Mouse (Mus musculus): ENCODE results near the gene Gm21936. TPM values are rescaled to one million over a fixed set of nuclear protein-coding genes. Genes with fewer than 3 reads are reported as not detected.
"Not testable (repeated sequence)": the region's sequence is repeated elsewhere in the genome, so short reads cannot be mapped to it uniquely, and the experiment has no call there.

The Gm21936 gene
- polyA plus RNA-seq (2014; fragmentation: Nextera tagmentation; extraction: Ambion mirVana) = not detected in 2 replicates

- H3K4me3 ChIP-seq (ENCODE audit: control insufficient read depth in 1 of 2, insufficient read depth in 1 of 2, low read depth in 1 of 2, low read length in 2 of 2); ATAC-seq (ENCODE audit: insufficient number of reproducible peaks, insufficient read depth, low FRiP score, low read depth); H3K4me1 ChIP-seq (ENCODE audit: control insufficient read depth in 2 of 2, insufficient read depth in 2 of 2, low read length in 2 of 2); H3K27me3 ChIP-seq (ENCODE audit: control insufficient read depth, insufficient read depth, low read length); H3K9ac ChIP-seq (ENCODE audit: low read length); H3K9me3 ChIP-seq (ENCODE audit: control insufficient read depth, low read length); H3K36me3 ChIP-seq (ENCODE audit: control insufficient read depth, insufficient read depth, low read length); H3K27ac ChIP-seq (replicated peaks in 1 of 2; ENCODE audit: control insufficient read depth in 1 of 2, insufficient read depth in 1 of 2, low read depth in 2 of 2, low read length in 2 of 2); H3K4me2 ChIP-seq (ENCODE audit: low read length): not testable (repeated sequence)
- 89% methylated on average over 1 of the region's 1 CpGs for WGBS
These were observed at the start of gene Gm21936 for GRCm38 (mm10) chr12:87795212-87795611. TSS of gene Gm21936 (plus strand) at chr12:87795512.

DNA sequence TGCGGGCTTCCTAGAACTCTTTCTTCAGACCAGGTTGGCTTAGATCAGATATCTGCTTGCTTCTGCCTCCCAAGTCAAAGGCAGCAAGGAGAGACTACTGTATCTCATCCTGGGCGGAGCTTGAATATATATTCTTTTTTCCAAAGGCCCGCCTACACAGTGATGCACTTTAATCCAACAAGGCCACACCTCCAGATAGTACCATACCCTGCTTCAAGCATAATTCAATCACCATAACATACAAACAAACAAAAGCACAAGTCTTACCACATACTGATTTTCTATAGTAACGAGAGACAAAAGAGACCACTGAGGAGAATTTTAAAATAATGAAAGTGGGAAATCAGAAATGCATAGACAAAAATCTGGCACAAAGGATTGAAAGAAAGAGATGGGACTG is 19.7 kb upstream of the Gm21936 start, which contains the start of gene Gm21319:
TSS of gene Gm21319 (minus strand) at position 101 of the 400 bp plus-strand sequence.
- ATAC-seq (ENCODE audit: insufficient number of reproducible peaks, insufficient read depth, low FRiP score, low read depth); H3K27ac ChIP-seq (replicated peaks in 1 of 2; ENCODE audit: control insufficient read depth in 1 of 2, insufficient read depth in 1 of 2, low read depth in 2 of 2, low read length in 2 of 2); H3K4me1 ChIP-seq (ENCODE audit: control insufficient read depth in 2 of 2, insufficient read depth in 2 of 2, low read length in 2 of 2); H3K27me3 ChIP-seq (ENCODE audit: control insufficient read depth, insufficient read depth, low read length); H3K9me3 ChIP-seq (ENCODE audit: control insufficient read depth, low read length); H3K4me2 ChIP-seq (ENCODE audit: low read length); H3K9ac ChIP-seq (ENCODE audit: low read length); H3K4me3 ChIP-seq (ENCODE audit: control insufficient read depth in 1 of 2, insufficient read depth in 1 of 2, low read depth in 1 of 2, low read length in 2 of 2); H3K36me3 ChIP-seq (ENCODE audit: control insufficient read depth, insufficient read depth, low read length): not testable (repeated sequence)
- 72% methylated on average over 4 of the region's 4 CpGs for WGBS

GRCm38 (mm10) chr12:87797971-87798370 is 2.7 kb downstream of the Gm21936 start:
- not testable (repeated sequence) for H3K4me2 ChIP-seq (ENCODE audit: low read length)

DNA sequence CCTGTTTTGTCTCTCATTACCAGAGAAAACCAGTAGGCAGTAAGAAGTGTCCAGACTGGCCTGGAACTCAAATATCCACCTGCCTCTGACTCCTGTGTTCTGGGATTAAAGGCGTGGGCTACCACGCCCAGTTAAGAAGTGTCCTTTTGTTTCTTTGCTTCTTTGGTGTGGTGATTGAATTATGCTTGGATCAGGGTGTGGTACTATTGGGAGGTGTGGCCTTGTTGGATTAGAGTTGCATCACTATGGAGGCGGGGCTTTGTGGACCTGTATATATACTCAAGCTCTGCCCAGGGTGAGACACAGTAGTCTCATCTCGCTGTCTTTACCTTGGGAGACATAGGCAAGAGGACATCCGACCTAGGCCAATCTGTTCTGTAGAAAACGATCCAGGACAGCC is 21.0 kb downstream of the Gm21936 start, which contains the start of gene BB287469:
TSS of gene BB287469 (plus strand) at position 301 of the 400 bp plus-strand sequence.
- H3K9me3 ChIP-seq (ENCODE audit: control insufficient read depth, low read length); ATAC-seq (ENCODE audit: insufficient number of reproducible peaks, insufficient read depth, low FRiP score, low read depth); H3K4me2 ChIP-seq (ENCODE audit: low read length); H3K36me3 ChIP-seq (ENCODE audit: control insufficient read depth, insufficient read depth, low read length); H3K27me3 ChIP-seq (ENCODE audit: control insufficient read depth, insufficient read depth, low read length); H3K9ac ChIP-seq (ENCODE audit: low read length); H3K27ac ChIP-seq (replicated peaks in 1 of 2; ENCODE audit: control insufficient read depth in 1 of 2, insufficient read depth in 1 of 2, low read depth in 2 of 2, low read length in 2 of 2); H3K4me3 ChIP-seq (ENCODE audit: control insufficient read depth in 1 of 2, insufficient read depth in 1 of 2, low read depth in 1 of 2, low read length in 2 of 2); H3K4me1 ChIP-seq (ENCODE audit: control insufficient read depth in 2 of 2, insufficient read depth in 2 of 2, low read length in 2 of 2): not testable (repeated sequence)
- WGBS = 71% methylated on average over 4 of the region's 6 CpGs

More at GRCm38 (mm10) chr12:87797971-87798370, 2.7 kb downstream of the Gm21936 start:
- H3K4me3 ChIP-seq (ENCODE audit: control insufficient read depth in 1 of 2, insufficient read depth in 1 of 2, low read depth in 1 of 2, low read length in 2 of 2); H3K36me3 ChIP-seq (ENCODE audit: control insufficient read depth, insufficient read depth, low read length); ATAC-seq (ENCODE audit: insufficient number of reproducible peaks, insufficient read depth, low FRiP score, low read depth); H3K9me3 ChIP-seq (ENCODE audit: control insufficient read depth, low read length); H3K27me3 ChIP-seq (ENCODE audit: control insufficient read depth, insufficient read depth, low read length); H3K4me1 ChIP-seq (ENCODE audit: control insufficient read depth in 2 of 2, insufficient read depth in 2 of 2, low read length in 2 of 2); H3K9ac ChIP-seq (ENCODE audit: low read length); H3K27ac ChIP-seq (replicated peaks in 1 of 2; ENCODE audit: control insufficient read depth in 1 of 2, insufficient read depth in 1 of 2, low read depth in 2 of 2, low read length in 2 of 2): not testable (repeated sequence)
- WGBS = 84% methylated on average over 5 of the region's 5 CpGs

DNA sequence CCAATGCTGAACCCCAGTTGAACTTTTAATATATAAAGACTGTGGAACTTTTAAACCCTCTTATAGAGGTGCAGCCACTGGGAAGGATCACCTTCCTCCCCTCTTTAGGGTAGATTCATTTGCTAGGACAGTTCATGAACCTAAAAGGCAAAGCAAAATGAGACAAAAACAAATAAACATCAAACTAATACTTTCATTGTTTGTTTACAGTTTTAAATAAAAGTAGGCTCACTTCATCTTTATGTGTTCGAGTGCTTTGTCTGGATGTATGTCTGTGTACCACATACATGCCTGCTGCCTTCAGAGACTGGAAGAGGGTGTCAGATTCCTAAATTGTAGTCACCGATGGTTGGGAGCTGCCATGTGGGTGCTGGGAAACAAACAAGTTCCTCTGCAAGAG is 46.9 kb downstream of the Gm21936 start, which contains the start of gene Gm2001:
TSS of gene Gm2001 (minus strand) at position 101 of the 400 bp plus-strand sequence.
- H3K27ac ChIP-seq (replicated peaks in 1 of 2; ENCODE audit: control insufficient read depth in 1 of 2, insufficient read depth in 1 of 2, low read depth in 2 of 2, low read length in 2 of 2); ATAC-seq (ENCODE audit: insufficient number of reproducible peaks, insufficient read depth, low FRiP score, low read depth): not testable (repeated sequence)
- WGBS = 46% methylated on average over 1 of the region's 2 CpGs

More for the DNA sequence above, 46.9 kb downstream of the Gm21936 start, which contains the start of gene Gm2001:
- not testable (repeated sequence) for H3K4me2 ChIP-seq (ENCODE audit: low read length); H3K27me3 ChIP-seq (ENCODE audit: control insufficient read depth, insufficient read depth, low read length); H3K4me3 ChIP-seq (ENCODE audit: control insufficient read depth in 1 of 2, insufficient read depth in 1 of 2, low read depth in 1 of 2, low read length in 2 of 2); H3K4me1 ChIP-seq (ENCODE audit: control insufficient read depth in 2 of 2, insufficient read depth in 2 of 2, low read length in 2 of 2); H3K9me3 ChIP-seq (ENCODE audit: control insufficient read depth, low read length); H3K9ac ChIP-seq (ENCODE audit: low read length); H3K36me3 ChIP-seq (ENCODE audit: control insufficient read depth, insufficient read depth, low read length)

Other genes with a start within 250 kb of the Gm21936 start
- not detected in 2 replicates for gene Oog1, start 192.8 kb upstream of the Gm21936 start, polyA plus RNA-seq (2014; fragmentation: Nextera tagmentation; extraction: Ambion mirVana)
- not detected in 2 replicates for gene Gm4027, start 176.6 kb upstream of the Gm21936 start, polyA plus RNA-seq (2014; fragmentation: Nextera tagmentation; extraction: Ambion mirVana)
- gene Gm16381, start 150.9 kb upstream of the Gm21936 start, polyA plus RNA-seq (2014; fragmentation: Nextera tagmentation; extraction: Ambion mirVana) = not detected in 2 replicates
- not detected in 2 replicates for gene Gm21319, start 19.8 kb upstream of the Gm21936 start, polyA plus RNA-seq (2014; fragmentation: Nextera tagmentation; extraction: Ambion mirVana)
- not detected in 2 replicates for gene BB287469, start 21.1 kb downstream of the Gm21936 start, polyA plus RNA-seq (2014; fragmentation: Nextera tagmentation; extraction: Ambion mirVana)
- gene Gm2001, start 46.8 kb downstream of the Gm21936 start, polyA plus RNA-seq (2014; fragmentation: Nextera tagmentation; extraction: Ambion mirVana) = not detected in 2 replicates
- gene Gm2016, start 78.6 kb downstream of the Gm21936 start, polyA plus RNA-seq (2014; fragmentation: Nextera tagmentation; extraction: Ambion mirVana) = not detected in 2 replicates
- gene Gm2022, start 99.9 kb downstream of the Gm21936 start, polyA plus RNA-seq (2014; fragmentation: Nextera tagmentation; extraction: Ambion mirVana) = not detected in 2 replicates
- not detected in 2 replicates for gene Gm2035, start 124.3 kb downstream of the Gm21936 start, polyA plus RNA-seq (2014; fragmentation: Nextera tagmentation; extraction: Ambion mirVana)
- not detected in 2 replicates for gene Gm2042, start 158.6 kb downstream of the Gm21936 start, polyA plus RNA-seq (2014; fragmentation: Nextera tagmentation; extraction: Ambion mirVana)
- gene Gm2075, start 216.3 kb downstream of the Gm21936 start, polyA plus RNA-seq (2014; fragmentation: Nextera tagmentation; extraction: Ambion mirVana) = not detected in 2 replicates
- not detected in 2 replicates for gene Gm6803, start 223.3 kb downstream of the Gm21936 start, polyA plus RNA-seq (2014; fragmentation: Nextera tagmentation; extraction: Ambion mirVana)
- gene Gm2056, start 231.5 kb downstream of the Gm21936 start, polyA plus RNA-seq (2014; fragmentation: Nextera tagmentation; extraction: Ambion mirVana) = not detected in 2 replicates

All from heart, embryonic 14.5 days (tissue).